Mouse (Mus musculus) kidney, adult 9 months (tissue): ENCODE data around the gene H2al2a.
"Not testable (repeated sequence)": the region's sequence is repeated elsewhere in the genome, so short reads cannot be mapped to it uniquely, and the experiment has no call there.

Source experiments
- DNase-seq: peaks from one replicate; pipeline ENCODE4 v3.0.0; 2022

Gene H2al2a

GRCm38 (mm10) chr2:18027448-18028139 is 30.8 kb upstream of the H2al2a start:
- peak; percentile 98 for DNase-seq

DNA sequence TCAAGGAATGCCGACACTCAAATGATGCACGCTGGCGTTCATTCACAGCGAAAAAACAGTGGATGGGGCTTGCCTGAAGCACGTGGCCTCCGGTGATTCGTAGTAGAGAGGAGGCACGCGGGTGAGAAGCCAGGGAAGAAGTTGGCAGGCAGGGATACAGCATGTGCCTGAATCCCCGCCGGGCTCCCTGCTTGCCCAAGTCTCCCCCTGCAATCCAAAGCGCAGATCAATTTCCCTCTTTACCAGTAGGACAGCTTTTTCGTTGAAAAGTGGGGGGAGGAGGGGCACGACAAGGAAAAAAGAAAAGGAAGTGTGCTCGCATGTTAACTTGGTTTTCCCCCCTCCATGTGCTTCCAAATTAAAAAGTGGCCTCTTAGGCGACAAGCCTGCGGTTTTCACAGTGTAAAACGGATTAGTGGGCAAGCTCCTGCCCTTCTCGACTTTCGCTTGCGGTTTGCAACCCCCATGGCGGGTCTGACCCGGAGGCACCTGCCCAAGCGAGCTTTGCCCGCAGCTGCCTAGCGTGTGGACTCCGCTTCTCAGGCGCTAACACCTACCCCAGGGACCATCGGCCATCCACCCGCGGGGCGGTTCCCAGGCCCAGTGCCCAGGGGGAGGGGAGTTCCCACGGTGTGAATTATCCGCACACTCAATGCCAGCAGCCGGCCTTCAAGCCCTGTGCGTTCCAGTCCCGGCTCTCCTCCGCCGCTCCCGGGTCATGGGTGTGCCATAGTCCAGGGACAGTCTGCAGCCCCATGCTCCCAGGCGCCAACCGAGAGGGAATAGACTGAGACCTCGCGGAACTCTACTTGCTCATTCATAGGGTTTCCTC is 29.6 kb upstream of the H2al2a start:
- DNase-seq = peak; percentile 89

GRCm38 (mm10) chr2:18025781-18026115 is 29.0 kb upstream of the H2al2a start:
- DNase-seq = no peak

DNA sequence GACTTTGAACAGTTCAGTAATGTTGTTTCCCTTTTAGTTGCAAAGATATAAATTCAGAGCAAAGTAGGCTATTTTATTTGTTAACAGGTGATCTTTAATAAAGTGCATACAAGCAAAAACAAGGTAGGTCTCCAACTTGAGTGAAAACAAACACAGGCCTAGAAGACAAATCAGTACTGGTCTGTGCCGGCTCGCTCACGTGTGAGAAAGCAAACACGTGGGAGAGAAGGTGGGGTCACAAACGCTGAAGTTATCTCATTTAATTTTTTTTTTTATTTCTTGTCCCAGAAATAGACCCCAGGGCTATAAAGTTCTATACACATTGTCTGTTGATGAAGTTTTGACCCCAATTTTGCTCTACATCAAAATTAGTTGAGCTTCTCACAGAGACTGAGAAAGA is 28.4 kb upstream of the H2al2a start:
- no peak for DNase-seq

DNA sequence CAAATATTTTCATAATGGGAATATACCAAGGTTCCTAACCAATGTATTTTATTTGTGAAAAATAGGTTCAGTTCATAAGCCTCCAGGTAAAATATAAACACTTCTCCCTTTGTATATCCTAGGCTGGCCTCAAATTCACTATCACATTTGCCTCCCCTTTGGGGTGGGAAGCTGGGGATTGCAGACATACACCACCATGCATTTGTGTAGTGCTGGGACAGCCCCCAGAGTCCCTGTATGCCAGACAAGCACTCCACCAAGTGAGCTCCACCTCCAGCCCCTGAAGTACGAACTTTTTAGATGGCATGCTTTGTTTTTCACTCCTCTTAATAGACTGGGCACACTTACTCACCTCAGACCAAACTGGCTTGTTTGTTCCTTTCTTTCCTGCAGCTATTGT is 26.1 kb upstream of the H2al2a start:
- no peak for DNase-seq

DNA sequence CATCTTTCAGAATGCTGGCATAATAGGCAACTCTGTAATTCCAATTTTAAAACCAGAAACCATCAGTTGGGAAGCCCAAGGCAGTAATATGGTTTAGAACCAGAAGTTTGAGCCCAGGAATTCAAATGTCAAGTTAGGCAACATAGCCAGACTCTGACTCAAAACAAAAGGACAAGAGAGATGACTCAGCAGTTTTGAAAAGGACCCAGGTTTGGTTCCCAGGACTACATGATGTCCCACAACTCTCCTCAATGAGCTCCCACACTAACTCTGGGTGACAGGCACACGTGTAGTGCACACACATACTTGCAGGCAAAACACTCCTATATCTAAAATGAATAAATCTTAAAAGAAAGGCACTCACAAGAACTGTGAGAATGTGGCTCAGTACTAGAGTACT is 22.4 kb upstream of the H2al2a start:
- no peak for DNase-seq

- no peak for DNase-seq
Measured at GRCm38 (mm10) chr2:18017321-18017720, 20.6 kb upstream of the H2al2a start.

DNA sequence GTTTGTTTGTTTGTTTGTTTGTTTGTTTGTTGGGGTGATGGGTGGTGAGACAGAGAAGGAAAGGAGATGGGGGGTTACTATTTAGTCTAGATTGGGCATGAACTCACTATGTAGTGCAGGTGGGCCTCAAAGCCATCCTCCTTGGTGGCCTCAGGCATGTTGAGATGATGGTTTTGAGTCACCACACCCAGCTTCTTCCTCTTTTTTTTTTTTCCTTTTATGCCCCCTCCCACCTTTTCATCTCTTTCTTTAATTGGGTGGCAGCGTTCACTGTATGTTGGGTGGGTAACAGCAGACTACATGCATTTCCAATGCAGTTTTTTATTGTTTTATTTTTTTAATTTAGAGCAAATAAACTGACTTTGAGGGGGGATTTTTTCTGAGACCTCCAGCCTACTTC is 19.9 kb upstream of the H2al2a start:
- DNase-seq = no peak

- no peak for DNase-seq
Measured at GRCm38 (mm10) chr2:18015581-18015980, 18.8 kb upstream of the H2al2a start.

GRCm38 (mm10) chr2:18012866-18013265 is 16.1 kb upstream of the H2al2a start:
- no peak for DNase-seq

DNA sequence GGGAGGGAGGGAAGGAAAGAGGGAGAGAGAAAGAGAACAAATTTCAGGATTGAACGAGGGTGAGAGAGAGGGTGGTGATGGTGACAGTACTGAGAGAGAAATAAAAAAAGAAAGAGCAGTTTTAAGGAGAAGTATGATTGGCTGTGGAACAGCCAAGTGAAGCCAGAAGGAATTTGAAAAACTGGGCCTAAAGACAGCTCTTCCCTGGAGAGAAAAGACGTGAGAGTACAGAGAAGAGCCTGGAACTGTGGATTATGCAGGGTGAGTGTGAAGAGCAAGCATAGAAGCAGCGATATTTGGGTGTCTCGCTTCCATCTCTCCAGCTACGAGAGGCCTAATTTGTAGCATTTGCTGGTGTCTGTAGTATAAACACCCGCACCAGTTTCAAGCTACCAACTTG is 14.5 kb upstream of the H2al2a start:
- no peak for DNase-seq

GRCm38 (mm10) chr2:18005137-18005536 is 8.4 kb upstream of the H2al2a start:
- no peak for DNase-seq

DNA sequence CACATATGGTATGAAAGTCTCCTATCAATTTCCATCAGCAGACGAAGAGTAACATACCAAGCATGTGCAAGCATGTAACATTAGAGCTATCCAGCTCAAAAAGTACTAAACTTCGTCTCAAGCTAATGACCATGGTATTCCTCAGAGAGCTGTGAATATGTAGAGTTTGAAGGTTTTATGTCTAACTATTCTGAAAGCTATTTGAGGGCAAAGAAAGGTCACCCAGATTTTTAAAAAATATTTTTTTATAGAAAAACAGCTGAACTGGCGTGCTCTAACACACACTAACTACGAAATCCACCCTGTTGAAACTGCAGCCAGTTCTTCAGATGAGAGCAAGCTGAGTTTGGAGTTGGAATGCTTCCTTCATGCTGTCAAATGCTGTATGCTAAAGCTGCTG is 7.5 kb upstream of the H2al2a start:
- peak; percentile 37 for DNase-seq

GRCm38 (mm10) chr2:18002306-18002705 is 5.5 kb upstream of the H2al2a start:
- no peak for DNase-seq

DNA sequence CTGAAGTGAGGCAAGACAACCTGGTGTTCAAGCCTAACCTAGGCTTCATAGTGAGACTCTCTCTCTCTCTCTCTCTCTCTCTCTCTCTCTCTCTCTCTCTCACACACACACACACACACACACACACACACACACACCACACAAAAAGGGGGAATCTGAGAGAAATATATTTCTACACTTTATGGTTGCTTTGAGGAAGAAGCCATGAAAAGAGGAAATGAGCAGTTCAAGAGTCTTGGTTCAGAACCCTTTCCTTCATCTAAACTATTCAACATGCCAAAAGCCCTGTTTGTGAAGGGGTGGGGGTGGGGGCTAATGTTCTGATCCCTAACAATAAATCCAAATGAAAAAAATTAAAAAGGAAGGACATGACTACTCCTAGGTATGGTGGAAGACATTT is 7.2 kb downstream of the H2al2a start:
- DNase-seq = no peak

- DNase-seq = no peak
Measured at GRCm38 (mm10) chr2:17989115-17989514, 7.6 kb downstream of the H2al2a start.

DNA sequence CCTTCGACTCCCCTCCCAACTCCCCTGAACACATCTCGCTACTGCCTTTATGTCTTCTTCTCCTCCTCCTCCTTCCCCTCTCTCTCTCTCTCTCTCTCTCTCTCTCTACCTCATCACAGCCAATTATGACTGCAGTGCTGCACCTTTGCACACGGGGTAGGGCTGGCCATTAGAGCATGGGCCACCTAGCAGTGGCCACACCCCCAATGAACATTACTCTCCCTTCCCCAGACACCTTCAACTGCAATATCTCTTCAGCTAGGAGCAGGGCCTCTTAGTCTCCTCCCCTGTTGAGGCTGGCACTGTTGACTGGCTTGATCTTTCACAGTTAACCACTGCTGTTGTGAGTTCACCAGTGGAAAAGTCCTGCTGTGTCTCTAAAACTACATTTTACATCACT is 10.1 kb downstream of the H2al2a start:
- DNase-seq = no peak

GRCm38 (mm10) chr2:17984774-17985173 is 12.0 kb downstream of the H2al2a start:
- peak; percentile 24 for DNase-seq

- DNase-seq = no peak
Measured at GRCm38 (mm10) chr2:17982747-17983146, 14.0 kb downstream of the H2al2a start.

GRCm38 (mm10) chr2:17978706-17979105 is 18.1 kb downstream of the H2al2a start:
- DNase-seq = no peak

- not testable (repeated sequence) for DNase-seq
Measured at GRCm38 (mm10) chr2:17978251-17978650, 18.5 kb downstream of the H2al2a start.

- not testable (repeated sequence) for DNase-seq
Measured at GRCm38 (mm10) chr2:17977645-17978044, 19.1 kb downstream of the H2al2a start.

- DNase-seq = peak; percentile 4
Measured at GRCm38 (mm10) chr2:17975601-17976327, 21.0 kb downstream of the H2al2a start.
